Mouse (Mus musculus) thymus, postnatal 10 days (tissue): Measurements from ENCODE around the gene Gng13.

Experiments used
- DNase-seq, 2 experiments: peaks; one replicate each; pipeline ENCODE4 v3.0.0; 2021; ENCODE audit warnings: low spot score in 2 of 2

The Gng13 gene

DNA sequence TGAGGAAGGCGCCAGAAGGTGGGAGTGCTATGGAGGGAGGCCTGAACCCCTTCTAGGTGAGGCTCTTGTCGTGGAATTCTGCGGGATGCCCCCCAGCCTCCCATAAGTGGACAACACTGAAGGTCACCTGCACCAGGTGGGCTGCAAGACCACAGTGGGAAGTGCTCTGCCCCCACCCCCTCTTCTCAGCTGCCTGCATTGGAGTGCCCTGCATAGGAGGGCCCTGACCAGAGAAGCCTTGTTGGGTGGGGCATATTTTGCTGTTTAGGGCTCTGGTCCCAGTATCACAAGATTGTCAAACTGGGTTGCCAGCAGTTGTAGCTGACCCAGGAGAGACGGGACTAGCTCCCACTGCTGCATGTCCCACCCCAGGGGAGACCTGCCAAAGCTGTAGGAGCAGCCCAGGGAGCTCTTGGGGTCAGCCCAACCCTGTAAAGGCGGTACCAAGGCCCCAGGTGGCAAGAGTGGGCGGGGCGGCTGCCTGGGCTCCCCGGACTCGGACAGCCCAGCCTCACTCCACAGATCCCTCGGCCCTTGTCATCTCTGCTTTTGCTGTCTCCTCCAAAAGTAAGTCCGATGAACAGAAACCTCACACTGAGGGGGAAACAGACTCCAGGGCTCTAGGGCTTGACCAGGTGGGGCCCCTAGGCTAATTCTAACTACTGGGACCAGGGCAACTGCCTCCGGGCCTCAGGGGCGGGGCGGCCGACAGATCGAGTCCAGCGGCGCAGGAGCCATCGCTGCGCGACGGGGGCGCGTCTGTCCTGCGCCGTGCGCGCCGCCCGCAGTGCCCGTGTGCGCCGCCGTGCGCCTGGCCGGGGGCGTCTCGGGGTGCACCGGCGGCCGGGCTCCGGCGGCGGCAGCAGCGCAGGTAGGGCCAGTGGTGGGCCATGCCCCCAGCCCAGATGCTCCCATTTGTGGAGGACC, at the start of gene Gng13:
TSS of gene Gng13 (plus strand) at position 461 of the 927 bp plus-strand sequence.
- no peak for DNase-seq

DNA sequence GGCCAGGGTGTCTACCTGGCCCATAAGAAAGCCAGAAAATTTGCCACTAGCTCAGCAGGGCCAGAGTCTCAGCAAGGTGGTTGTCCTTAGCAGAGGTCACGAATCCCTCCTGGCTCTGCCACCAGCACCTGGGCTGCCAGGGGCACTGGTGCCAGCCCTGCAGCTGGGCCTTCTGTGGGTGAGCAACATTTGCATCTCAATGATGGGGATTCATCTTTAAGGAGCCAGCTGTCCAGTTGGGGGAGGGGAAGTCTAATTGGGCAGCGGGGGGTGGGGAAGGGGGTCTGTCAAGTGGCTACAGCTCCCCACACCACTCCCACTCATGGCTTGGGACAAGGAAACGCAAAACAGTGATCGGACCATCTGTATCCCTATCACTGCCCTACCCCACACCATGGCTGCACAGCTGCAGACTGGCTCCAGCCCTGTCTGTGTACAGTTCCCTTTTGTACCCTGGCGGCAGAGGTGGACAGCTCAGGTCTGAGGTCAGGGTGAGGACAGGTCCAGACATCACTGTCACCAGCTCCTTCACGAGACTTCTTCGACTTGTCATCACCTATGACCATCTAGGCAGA, 48.4 kb upstream of the Gng13 start:
- DNase-seq = no peak

DNA sequence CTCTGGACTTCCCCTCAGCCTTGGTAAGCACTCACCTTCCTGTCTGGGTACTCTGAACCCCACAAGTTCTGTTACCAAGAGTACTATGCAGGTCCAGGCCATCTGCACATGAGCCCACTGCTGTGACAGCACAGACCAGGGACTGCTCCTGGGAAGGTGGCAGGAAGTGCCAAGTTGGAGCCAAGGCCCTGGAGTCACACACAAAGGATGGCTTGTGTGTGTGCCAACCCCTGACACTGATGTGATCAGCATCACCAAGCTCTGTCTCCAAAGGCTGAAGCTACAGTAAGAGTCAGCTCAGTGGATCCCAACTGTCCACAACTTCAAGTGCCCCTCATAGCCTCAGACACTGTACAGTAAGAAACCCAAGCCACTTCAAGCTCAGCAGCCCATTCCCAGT, 44.0 kb upstream of the Gng13 start:
- no peak for DNase-seq

DNA sequence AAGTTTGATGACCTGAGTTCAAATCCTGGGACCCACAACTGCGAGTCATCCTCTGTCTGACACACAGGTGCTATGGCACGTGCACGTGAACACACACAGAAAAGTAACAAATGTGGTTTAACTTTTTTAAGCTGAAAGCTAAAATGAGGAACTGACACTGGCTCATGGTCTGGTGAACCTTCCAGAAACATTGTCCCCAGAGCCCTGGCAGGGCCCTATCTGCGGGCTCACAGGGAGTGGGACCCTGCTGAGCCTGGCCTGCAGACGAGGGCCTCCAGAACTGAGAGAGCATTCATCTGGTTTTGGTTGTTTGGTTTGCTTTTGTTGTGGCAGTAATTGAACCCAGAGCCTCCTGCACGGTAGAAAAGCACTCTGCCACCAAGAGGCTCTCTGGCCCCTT, 39.0 kb upstream of the Gng13 start:
- no peak for DNase-seq

DNA sequence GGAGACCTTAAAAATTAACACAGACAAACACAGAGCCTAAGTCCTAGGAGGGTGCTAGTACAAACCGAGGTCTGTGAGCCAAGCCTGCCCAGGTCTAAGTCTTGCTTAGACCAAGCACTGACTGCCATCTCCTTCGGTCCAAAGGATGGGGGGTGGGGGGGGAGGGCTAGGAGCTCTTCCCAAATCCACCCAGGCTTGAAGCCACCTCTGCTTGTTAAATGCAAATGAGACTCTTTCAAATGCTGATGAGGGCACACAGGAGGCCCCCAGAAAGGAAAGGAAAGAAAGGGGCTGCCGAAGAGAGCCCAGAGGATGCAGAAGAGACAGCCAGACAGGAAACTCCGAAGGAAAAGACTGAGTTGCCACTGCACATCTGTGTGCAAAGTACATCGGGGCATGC, 37.2 kb upstream of the Gng13 start:
- no peak for DNase-seq

DNA sequence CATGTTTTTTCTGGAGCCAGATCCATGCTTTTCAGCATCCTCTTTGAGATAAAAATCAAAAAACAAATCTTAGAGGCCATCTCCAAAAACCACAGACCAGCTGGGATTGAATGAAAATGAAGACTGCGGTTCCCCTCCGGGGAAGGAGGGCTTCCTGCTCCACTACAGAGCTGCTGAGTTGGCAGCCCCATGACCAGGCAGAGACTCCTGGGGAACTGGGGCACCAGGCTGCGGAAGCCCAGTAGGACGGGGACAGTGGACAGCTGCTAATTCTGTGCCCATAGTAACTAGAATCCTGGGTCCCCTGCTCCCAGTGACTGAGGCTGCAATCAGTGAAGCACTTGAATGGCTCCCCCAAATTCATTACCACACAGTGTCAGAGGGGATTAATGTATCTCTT, 35.3 kb upstream of the Gng13 start:
- DNase-seq = no peak

DNA sequence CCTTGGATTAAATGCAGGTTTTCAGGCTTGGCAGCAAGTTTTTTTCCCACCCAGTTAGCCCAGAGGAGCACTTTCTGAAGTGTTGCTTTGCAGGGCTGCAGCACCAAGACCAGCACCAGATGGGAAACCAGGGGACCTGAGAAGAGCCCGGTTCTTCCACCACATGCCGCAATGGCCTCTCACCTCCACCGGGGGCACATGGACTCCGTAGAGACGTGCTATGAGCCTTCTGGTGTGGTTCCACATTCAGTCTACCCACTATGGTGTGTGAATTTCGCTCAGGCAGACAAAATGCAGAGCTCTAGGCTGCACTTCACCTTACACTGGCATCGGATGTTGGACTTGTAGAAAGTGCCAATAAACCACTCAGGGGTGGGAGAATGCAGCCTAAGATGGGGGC, 30.6 kb upstream of the Gng13 start:
- DNase-seq = peak in 1 of 2 experiments; percentile 20

DNA sequence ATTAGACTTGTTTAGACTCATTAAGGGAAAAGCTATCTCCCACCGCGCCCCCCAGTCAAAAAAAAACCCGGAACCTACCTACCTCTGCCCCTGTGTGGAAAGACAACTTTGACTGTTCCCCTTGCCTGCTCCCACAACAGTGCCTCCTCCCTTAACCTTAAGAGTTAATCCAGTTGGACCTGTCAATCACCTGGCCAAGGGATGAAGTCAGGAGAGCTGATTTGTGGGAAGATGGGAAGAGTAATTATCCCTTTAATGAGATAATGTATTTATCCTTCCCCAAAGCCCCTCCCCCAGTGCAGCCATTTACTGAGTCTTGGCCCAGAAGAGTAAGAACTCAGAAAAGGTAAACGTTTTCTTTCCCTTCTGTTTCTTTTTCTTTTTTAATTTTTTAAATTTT, 28.0 kb upstream of the Gng13 start:
- no peak for DNase-seq

DNA sequence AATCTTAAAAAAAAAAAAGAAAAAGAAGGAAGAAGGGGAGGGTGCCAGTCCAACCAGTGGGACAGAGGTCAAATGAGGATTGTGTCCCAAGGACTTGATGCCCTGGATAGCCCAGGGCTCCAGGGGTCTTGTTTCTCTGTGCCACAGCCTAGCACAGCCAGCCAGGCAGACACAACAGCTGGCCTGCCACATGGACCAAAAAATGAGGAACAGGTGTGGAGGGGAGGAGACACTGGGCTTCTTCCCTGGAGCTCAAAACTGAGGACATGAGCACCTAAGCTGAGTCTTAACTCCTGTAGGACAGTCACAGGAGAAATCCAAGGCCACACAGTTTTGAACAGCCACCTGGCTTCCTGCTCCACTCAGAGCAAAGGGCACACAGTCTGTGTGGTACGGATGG, 20.7 kb upstream of the Gng13 start:
- DNase-seq = no peak

DNA sequence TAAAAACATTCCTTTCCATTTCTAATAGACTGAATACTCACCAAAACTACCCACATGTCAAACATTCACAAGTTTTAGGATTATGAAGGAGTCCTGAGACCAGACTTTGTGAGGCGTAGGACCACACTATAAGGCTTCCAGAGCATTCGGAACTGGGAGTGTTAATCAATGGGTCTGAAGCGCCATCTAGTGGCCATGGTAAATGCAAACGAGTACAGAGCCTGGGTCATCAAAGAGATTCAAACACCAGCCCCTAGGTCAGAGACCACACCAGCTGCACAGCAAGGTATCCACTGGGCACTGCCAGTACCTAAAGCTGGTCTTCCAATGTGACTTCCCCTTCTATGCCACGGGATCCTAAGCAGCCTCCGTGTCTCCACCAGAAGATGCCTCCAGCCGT, 18.5 kb upstream of the Gng13 start:
- DNase-seq = peak; percentile 42 to 75

DNA sequence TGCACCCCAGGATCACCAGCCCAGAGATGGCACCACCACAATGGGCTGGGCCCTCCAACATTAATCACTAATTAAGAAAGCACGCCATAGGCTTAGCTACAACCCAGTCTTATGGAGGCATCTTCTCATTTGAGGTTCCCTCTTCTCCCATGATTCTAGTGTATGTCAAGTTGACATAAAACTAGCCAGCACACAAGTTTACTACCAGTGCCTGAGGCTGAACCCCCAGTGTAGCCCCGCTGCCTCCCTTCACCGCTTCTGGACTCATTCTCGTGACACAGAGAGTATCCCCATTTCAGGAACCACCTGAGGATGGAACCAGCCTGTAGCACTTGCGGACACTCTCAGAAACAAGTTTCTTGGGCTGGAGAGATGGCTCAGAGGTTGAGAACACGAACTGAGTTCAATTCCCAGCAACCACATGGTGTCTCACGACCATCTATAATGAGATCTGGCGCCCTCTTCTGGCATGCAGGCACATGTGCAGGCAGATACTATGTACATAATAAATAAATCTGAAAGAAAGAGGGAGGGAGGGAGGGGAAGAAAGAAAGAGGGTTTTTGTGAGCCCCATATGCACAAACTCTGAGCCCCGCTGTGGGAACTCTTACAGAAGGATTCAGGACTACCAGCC, 16.0 kb upstream of the Gng13 start:
- no peak for DNase-seq

DNA sequence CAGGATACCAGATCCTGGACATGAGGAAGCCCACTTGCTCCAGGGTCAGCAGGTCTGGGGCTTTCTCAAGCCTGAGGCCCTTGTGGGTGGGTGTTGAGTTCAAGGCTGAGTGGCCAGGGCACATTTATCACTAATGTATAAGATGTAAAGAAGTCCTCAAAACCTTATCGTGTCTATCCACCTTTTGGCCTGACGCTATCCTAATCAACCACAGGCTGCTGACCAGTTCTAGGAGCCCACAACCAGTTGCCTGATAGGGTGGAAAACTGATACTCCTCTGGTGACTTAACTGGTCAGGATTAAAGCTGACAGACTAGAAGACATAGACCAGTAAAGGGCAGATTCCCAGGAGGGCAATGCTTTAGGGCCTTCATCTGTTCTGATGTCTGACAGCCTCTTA, 7.0 kb upstream of the Gng13 start:
- no peak for DNase-seq

DNA sequence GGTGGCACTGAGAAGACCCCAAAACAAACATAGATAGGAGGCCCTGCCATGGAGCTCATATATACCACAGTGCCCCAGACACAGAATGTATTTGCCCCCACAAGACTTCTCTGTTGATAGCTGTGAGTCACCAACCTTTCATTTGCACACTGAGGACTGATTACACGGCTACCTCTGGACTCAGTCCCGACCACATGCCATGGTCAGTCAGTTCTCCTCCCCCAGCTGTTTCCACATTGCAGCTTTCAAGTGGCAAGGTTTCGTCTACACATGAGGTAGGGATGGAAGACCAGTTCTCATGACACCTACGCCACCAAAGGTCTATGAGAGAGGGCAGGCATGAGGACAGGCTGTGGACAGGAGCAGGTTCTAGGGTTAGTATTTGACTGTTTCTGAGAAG, 5.8 kb upstream of the Gng13 start:
- no peak for DNase-seq

DNA sequence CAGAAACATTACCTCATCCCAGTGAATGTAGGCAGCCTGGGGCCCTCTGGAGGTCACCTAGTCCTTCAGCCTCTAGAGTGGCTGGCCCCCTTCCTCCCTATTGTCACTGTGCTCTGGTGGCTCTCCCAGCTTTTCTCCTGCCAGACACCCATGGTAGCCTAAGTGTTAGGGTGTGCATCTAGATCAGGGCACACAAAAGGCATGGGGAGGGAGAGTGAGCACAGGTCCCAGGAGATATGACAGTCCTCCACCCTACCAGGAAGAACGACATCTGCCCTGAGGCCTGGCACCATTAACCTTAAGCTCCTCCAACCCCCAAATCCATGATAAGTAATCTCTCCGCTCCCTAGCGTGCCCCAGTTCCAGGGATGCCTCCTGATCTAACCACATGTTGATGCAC, 1.3 kb upstream of the Gng13 start:
- DNase-seq = no peak

DNA sequence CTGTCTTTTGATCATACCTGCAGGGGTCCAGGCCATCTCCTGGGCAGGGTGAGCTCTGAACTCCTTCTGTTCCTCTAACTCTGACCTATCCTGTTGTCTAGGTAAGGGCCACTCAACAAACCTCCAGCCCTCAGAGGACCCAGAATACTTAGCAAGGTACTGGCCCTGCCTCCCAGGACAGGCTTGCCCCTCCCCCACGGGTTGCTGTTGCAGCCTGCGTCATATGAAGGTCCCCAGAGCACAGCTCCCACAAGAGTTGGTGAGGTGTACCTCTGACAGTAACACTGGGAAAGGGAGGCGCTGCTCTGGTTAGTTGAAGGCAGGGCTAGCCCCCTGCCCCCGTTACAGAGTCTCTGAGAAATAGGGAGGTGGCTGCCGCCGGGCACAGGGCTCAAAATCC, 841 bp upstream of the Gng13 start:
- DNase-seq = no peak

DNA sequence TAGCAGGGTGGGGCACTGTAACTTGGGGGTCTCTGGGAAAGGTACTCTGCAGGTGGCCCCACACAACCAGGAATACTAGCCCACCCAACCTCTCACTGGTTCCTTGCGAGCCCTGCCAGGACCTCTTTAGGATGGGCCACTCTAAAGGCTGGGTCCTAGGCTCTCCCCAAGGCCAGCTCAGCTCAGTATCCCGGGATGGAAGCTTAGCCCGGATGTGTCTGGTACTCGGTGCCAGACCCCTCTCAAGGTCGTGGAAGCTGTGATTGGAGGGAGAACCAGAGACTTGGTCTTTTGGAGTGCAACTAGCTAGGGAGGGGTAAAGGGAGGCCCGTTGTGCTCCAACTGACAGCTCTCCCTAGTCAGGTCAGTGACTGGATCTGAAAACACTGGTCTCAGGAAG, 720 bp downstream of the Gng13 start:
- no peak for DNase-seq

DNA sequence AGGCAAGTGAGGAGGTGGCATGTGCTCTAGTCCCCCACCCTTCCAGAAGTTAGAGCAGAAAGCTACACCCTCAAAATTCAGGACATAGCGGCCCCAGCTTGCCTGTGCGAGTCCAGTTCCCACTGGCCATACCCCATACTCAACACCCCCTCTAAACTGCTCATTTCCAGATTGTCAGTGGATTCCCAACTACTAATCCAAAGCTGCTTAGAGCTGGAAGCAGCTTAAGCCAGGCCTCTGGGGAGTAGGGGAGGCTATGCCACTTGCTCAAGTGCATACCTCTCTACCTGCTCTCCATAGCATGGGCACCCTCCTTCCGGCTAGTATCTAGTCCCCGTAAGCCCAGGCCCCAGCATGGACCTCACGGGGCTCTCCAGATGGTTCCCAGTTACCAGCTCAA, 4.5 kb downstream of the Gng13 start:
- DNase-seq = no peak

DNA sequence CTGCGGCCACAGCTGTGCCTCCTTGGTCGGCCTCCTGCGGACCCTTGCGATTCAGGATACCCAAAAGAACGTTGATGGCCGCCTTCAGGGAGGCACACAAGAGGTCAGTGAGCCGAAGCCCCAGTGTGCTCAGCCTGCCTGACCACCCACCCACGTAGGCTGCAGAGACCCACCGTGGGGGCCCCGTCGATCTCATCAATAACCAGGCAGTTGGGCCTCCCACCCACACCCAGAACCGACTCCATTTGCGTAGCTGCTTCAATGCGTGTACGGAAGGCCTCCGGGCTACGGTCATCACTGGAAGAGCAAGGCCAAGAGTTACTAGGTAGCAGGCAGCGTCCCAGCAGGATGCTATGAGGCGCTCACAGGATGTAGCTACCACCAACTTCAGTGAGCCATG, 6.5 kb downstream of the Gng13 start:
- DNase-seq = no peak

DNA sequence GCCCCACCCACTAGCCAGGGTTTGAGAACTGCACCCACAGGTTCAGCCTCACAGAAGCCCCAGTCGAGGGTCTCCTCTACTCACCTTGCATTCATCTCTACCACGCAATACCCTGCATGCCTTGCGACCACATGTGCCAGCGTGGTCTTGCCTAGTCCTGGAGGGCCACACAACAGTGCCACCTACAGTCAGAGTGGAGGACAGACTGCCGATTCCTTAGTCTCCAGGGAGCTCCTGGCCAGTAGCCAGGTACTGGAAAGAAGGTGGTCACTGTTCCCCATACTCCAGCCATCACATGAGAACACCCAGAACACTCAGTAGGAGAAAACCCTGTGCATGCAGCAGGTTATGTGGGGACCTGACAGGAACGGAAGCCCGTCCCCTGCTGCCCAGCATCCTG, 6.9 kb downstream of the Gng13 start:
- no peak for DNase-seq

DNA sequence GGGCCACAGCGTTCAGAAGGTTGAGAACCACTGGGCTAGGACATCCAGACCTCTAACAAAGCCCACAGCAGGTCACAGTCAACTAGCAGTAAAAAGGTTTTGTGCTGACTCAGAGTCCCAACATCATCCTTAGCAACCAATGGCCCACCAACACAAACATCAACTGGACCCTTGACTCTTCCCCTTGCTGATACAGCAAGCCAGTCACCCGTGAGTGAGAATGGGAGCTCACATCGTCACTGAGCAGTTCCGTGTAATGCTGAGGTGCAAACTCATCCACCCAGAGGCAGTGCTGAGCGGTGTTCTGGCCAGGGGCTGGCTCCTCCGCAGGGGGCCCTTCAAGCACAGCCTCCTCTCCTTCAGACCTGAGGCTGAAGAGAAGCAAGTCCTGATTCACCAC, 8.3 kb downstream of the Gng13 start:
- DNase-seq = no peak

DNA sequence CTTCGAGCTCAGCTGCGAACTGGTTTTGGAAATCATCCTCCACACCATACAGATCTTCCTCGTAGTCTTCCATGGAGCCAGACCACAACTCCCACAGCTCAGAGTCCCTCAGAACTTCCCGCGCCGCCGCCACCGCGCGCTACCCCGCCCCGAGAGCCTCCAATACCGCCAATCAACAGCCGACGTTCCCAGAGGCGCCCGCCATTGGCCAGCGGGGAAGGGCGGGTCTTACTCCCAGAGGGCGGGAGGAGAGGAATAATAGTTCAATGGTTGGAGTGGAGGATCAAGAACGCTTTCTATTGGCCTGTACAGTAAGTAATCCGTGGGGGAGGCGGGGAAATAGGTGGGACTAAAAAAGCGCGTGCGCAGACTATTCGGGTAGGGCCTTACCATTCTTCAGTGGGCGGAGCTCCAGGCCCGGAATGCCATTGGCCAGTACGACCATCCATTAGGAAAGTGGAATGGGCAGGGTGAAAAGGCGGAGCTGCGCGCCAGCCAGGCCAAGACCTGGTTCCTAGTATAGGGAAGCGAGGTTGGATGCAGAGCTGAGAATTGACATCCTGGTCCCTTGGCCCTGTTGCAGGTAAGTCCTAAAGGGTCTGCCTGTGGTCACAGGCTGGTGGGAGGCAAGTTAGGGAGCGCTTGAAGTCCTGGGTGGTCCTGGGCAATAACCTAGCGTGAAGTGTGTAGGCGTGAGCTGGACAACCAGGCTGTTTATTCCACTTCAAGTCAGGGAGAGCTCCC, 10.5 kb downstream of the Gng13 start, which contains the start of the genes Chtf18 and Rpusd1:
TSS of gene Chtf18 (minus strand) at position 155 of the 744 bp plus-strand sequence.
TSS of gene Rpusd1 (plus strand) at position 406 of the 744 bp plus-strand sequence.
- DNase-seq = peak; percentile 94 to 97

DNA sequence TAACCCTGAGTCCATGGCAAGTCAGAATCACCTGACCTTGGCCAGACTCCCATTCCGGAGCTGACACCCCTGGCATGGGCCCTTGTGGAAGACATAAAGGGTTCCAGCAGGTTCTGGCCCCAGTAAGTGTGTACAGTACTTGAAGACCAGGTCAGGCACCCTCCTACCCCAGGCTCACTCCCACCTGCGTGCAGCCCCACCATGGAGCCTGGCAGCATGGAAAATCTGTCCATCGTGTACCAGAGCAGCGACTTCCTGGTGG, 11.0 kb downstream of the Gng13 start:
- DNase-seq = no peak
